Mouse (Mus musculus) gonadal fat pad, adult 2 months (tissue): ENCODE measurements around the gene Nek9. TPM values are rescaled to one million over a fixed set of nuclear protein-coding genes. Genes with fewer than 3 reads are reported as not detected.

ENCODE experiments used
- DNase-seq: peaks from one replicate; pipeline ENCODE4 v3.0.0-alpha.2; 2012; ENCODE audit warnings: low read depth
- polyA plus RNA-seq: library from polyadenylated mRNA; depleted of rRNA; stranded (reverse); fragments of >200 nt; gene quantifications from 2 replicates; pipeline ENCODE4 v1.2.3, GENCODE M21; 2012

The Nek9 gene
- polyA plus RNA-seq, 1 experiment: 36.4 TPM

GRCm38 (mm10) chr12:85347196-85347595 is 8.0 kb upstream of the Nek9 start:
- DNase-seq: no peak

- DNase-seq: no peak
Measured at GRCm38 (mm10) chr12:85346374-85346773, 7.2 kb upstream of the Nek9 start.

- DNase-seq: no peak
Measured at GRCm38 (mm10) chr12:85345559-85345958, 6.4 kb upstream of the Nek9 start.

DNA sequence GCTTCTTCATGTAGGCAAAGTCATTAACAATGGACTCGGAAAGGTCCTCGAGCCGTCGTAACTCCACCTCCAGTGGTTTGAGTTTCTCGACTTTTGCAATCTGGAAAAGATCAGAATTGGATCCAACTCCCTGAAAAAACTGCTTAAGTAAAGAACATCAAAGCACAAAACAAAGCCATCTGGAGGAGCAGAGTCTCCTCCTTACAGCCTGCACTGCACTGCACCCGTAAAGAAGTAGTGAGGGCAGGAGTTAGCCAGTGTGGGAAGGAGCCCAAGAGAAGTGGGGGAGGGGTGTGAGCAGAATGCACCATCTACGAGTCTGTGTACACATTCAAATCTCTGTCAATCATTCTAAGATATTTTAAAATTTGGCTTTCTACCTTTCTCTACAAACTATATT is 5.1 kb upstream of the Nek9 start:
- no peak for DNase-seq

- DNase-seq: no peak
Measured at GRCm38 (mm10) chr12:85342310-85342709, 3.1 kb upstream of the Nek9 start.

DNA sequence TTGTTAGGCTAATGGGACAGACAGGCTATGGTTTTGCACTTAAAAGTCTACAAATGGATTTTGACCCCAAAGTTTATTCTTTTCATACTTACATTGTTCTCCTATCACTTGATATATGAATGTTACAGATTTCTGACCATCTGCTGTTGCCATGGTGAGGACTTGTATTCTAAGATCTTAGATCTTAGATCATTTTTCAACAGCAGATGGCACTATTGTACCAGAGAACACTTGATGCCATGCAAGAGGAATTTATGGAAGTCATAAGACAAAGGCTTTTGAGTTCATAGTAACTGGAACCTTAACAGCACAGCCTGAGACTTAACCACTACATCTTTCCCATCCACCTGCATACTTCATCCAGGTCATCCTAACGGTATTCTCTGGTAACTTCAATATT is 2.0 kb upstream of the Nek9 start:
- no peak for DNase-seq

DNA sequence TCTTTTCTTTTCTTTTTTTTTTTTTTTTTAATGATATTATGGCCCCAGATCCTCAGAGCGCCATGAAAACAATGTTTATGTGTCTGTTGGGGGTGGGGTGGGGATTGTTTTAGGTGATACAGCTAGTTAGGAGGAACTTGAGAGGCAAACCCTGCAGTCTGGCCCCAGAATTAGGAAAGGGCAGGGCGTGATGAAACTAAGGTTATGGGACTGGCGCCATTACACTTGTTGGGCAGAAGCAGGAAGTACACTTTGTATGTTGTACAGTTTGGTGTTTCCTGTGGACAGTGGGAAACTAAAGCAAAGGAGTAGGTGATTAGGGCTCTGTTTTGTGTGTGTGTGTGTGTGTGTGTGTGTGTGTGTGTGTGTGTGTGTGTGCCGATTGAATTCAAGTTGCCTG is 785 bp upstream of the Nek9 start:
- no peak for DNase-seq

GRCm38 (mm10) chr12:85338815-85339214 is 347 bp downstream of the Nek9 start:
- no peak for DNase-seq

GRCm38 (mm10) chr12:85337567-85338311 is 1.4 kb downstream of the Nek9 start:
- no peak for DNase-seq

GRCm38 (mm10) chr12:85330153-85330552 is 9.0 kb downstream of the Nek9 start:
- no peak for DNase-seq

- no peak for DNase-seq
Measured at GRCm38 (mm10) chr12:85308651-85309050, 30.5 kb downstream of the Nek9 start.

DNA sequence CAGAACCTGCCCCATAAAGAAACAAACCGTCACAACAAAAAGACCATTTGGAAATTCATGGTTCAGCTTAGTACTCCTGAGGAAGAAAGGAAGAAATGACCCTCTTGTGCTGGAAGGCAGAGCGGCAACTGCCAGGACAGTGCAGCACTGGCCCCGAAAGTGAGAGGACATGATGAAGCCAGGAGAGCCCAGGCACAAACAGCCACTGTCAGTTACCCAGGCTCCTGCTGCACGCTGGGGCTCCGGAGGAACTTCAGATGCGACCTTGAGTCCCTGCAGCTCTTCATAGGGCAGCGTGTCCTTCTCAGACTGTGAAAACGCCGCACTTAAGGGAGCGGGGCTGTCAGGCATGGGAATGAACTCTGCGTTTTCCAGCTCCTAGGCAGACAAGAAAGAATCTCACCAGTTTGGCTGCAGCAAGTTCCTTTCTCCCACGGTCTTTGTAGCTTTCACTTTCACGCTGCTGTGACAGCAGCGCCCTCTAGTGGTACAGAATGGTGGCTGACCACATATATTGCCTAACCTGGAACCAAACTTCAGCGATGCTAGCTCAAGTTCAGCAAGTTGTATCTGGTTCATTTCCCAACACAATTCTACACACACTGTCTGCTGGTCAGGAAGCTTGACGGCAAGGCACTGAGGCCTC is 33.8 kb downstream of the Nek9 start:
- DNase-seq: no peak

DNA sequence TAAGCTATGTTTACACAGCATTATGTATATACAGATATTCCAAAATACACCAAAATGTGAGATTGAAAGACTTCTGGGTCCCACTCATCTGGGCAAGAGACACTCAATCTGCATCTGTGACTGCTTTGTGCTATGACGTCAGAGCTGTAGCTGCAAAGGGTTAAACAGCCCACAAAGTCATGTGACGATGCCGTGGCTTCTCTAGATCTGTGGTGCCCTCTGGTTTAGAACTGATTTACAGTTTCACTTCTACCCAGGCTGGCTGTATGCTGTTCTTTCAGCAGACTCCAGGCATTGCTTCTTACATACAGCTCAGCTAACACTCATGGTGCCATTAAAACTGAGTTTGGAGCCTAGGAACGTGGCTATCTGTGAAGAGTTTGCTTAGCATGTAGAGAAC is 34.4 kb downstream of the Nek9 start:
- no peak for DNase-seq

GRCm38 (mm10) chr12:85303256-85303655 is 35.9 kb downstream of the Nek9 start:
- DNase-seq: no peak

DNA sequence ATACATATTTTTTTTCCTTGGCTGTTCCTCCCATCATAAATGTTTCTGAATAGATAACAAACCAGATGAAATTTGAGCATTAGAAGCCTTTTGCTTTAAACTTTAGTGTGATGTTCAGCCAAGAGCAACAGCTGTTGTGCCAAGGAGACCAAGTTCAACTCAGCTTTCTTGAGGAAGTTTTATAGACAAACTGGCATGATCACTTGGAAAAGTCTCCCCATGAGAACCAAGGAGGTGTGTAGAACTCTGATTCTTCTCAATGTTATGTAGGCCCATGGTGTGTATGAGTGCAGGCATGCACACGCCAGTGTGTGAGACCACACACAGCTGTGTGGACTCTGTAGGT is 40.4 kb downstream of the Nek9 start:
- no peak for DNase-seq

- no peak for DNase-seq
Measured at GRCm38 (mm10) chr12:85298127-85298834, 40.9 kb downstream of the Nek9 start.

DNA sequence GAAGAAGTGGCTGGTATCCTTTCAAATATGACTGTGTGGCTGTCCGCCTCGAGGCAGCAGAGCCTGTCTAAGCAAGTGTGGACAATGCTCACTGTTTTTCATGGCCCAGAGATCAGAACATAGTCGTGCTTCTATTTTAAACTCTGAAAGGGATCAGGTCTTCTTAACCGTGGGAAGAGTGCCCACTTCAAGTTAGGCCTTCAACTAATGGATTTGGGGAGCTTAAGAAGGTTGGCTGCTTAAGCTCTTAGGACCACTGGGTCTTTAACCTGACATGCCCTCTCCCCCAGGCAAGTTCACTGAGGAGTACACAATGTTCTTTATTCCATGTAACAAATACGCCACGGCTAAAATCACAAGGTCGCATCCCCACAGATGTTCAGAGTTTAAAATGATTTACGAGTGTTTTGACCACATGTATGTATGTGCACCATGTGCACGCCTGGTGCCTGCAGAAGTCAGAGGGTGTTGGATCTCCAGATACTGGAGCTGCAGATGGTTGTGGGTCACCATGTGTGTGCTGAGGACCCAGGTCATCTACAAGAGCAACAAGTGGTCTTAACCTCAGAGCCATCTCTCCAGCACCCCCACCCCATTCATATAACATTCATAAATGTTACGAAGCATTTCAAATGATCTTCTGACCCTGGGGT is 41.7 kb downstream of the Nek9 start:
- DNase-seq: no peak

DNA sequence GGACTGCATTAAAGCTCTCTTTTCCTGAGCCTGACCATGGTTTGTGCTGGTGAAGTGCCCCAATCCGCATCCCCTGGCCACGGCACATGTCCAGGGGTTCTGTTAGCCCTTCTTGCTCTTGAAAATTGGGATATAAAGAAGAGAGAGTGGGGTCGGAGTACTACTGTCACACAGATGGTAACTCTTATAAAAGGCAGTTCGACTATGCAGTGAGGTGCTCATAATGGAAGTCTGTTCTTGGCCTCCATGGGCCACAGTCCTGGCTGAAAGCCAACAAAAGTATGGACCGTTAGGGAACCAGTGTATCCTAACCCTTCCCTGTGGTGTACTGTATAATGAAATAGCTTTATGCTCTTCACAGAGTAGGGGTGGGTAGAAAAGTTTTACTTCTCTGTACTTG is 42.2 kb downstream of the Nek9 start:
- DNase-seq: no peak

GRCm38 (mm10) chr12:85295506-85295905 is 43.7 kb downstream of the Nek9 start:
- DNase-seq: no peak

DNA sequence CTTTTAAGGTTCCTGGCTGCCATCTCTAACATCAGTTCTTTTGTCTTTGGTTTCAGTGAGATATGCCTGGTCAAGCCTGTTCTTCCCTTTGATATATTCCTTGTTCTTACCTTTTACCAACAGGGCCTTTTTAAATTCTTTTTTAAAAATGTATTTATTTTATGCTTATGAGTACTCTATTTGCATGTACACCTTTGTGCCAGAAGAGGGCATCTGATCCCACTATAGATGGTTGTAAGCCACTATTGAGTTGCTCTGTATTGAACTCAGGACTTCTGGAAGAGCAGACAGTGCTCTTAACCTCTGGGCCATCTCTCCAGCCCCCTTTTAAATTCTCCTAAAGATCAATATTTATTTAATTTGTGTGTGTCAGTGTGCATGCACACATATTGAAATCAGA is 46.3 kb downstream of the Nek9 start:
- DNase-seq: no peak

GRCm38 (mm10) chr12:85292288-85292687 is 46.9 kb downstream of the Nek9 start:
- DNase-seq: no peak

DNA sequence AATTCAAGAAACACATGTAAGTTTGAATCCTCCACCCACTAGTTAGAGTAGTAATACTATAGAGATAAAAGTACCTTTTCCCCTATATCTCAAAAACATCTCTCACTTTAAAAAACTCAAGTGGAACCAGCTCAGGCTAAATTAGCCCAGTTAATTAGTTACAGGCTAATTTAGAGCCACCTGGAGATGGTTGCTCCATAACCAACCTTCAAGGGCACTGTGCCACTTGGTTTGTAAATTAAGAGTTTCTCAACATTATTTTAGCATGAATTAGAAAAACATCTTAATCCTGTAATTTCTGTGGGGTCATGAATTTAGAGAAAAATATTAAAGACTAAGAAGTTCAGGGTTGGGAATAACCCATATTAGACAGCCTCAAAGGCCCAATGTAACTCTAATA is 47.6 kb downstream of the Nek9 start:
- DNase-seq: no peak

DNA sequence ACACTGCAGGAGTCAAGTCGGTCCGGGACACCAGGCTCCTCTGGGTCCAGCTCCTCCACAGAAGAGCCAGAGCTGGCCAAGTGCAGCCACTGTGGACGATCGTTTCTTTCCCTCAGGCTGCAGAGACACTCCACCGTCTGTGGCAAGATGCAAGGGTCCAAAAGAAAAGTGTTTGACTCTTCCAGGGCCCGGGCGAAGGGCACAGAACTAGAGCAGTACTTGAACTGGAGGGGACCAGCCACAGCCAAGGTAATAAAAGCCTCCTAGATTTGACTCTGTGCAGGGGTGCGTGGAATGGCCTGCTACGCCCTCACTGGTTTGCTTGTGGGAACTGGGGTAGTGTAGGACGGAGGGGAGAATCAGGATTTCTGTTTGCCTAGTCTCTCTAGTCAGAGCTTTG is 48.5 kb downstream of the Nek9 start:
- DNase-seq: no peak
